Comparison of ENCODE assay signal across 9 mouse cellular contexts in genomic region chr14:55095671-55096070, GRCm38 (mm10). TPM values are rescaled to one million over a fixed set of nuclear protein-coding genes. Genes with fewer than 3 reads are reported as not detected.
DNase-seq lines count a peak whose midpoint lies in the region; ATAC-seq and TF ChIP-seq lines count a peak whose summit lies in the region.
"Had no signal": no experiment of that assay in that cellular context is flagged by ENCODE, and none has a peak within 500 bp of the region (broad histone marks: within the 10 kb centered on the region; RNA-seq: fewer than 3 reads in every experiment).

No protein-coding gene starts in this region.

- 59% methylated on average over 12 of the region's 12 CpGs for WGBS in liver, embryonic 11.5 days

- H3K9me3 ChIP-seq in liver, embryonic 11.5 days (ENCODE audit: control insufficient read depth, low read length): no peaks in the 10 kb centered on the region

- peak overlapping the region; percentile 95; the same call in 1 of the 2 replicates for H3K4me3 ChIP-seq in testis, adult 2 months (ENCODE audit: control insufficient read depth, low read depth, low read length)
- peak overlapping the region; percentile 71 for H3K4me3 ChIP-seq in liver, embryonic 11.5 days (ENCODE audit: low read depth, low read length)

- no peak overlapping the region for H3K27ac ChIP-seq in testis, adult 2 months (ENCODE audit: control insufficient read depth, insufficient read depth, low read depth, low read length)
- H3K27ac ChIP-seq in liver, embryonic 11.5 days (ENCODE audit: low read depth, low read length): peak overlapping the region; percentile 53

- H3K27me3 ChIP-seq in testis, adult 2 months (ENCODE audit: control insufficient read depth, insufficient read depth, low read length): no peaks in the 10 kb centered on the region
- H3K27me3 ChIP-seq in liver, embryonic 11.5 days (replicated peaks; ENCODE audit: control insufficient read depth, insufficient read depth, low read length): no peaks in the 10 kb centered on the region

- H3K4me1 ChIP-seq in testis, adult 2 months (ENCODE audit: control insufficient read depth, insufficient read depth, low read length): peaks cover 7% of the 10 kb centered on the region
- peaks cover 20% of the 10 kb centered on the region for H3K4me1 ChIP-seq in liver, embryonic 11.5 days (replicated peaks; ENCODE audit: control insufficient read depth, insufficient read depth, low read length)

- TF ChIP-seq POLR2A in testis, adult 2 months (IDR thresholded peaks at IDR 0.05; ENCODE audit: control insufficient read depth, low read depth, low read length): no peak

- H3K36me3 ChIP-seq in testis, adult 2 months (ENCODE audit: control insufficient read depth, insufficient read depth, low read length): no peaks in the 10 kb centered on the region
- peaks cover 7% of the 10 kb centered on the region for H3K36me3 ChIP-seq in liver, embryonic 11.5 days (ENCODE audit: control insufficient read depth, insufficient read depth, low read length)

- DNase-seq in cerebellum, adult 9-11 months: peak; percentile 45
- no peak for DNase-seq in cerebellum, adult 9-10 months
- DNase-seq in testis, postnatal 10 days (ENCODE audit: low spot score): no peak
- DNase-seq in liver, embryonic 11.5 days (ENCODE audit: low spot score): no peak
- DNase-seq in ovary, adult 18-20 months (ENCODE audit: low spot score): no peak
- no peak for DNase-seq in right cerebral cortex, postnatal 25 days

- H3K4me2 ChIP-seq in liver, embryonic 11.5 days: peak overlapping the region; percentile 85

- no peak for TF ChIP-seq CTCF in testis, adult 2 months (IDR thresholded peaks at IDR 0.05; ENCODE audit: control insufficient read depth, insufficient read depth, insufficient replicate concordance, low read depth, low read length)

- ATAC-seq in liver, embryonic 11.5 days (replicated peaks; ENCODE audit: low FRiP score): no peak
- ATAC-seq in megakaryocyte-erythroid progenitor cell, adult 5-6 weeks (replicated peaks; ENCODE audit: low FRiP score, low TSS enrichment, poor library complexity, severe bottlenecking): no peak

- H3K9ac ChIP-seq in liver, embryonic 11.5 days (ENCODE audit: low read depth, low read length): peak overlapping the region; percentile 81

RNA-seq across cellular contexts. Expression of gene Thtpa, which starts 1.1 kb away (rescaled TPM):
- polyA plus RNA-seq in testis, adult 2 months (2012; rRNA removed): 4.6 and 4.9 TPM in 2 replicates
- 10.5 and 12.6 TPM in 2 replicates for polyA plus RNA-seq in liver, embryonic 11.5 days (2014; fragmentation: Nextera tagmentation; extraction: Ambion mirVana)
- 9.2 and 10.4 TPM in 2 replicates for total RNA-seq in megakaryocyte-erythroid progenitor cell, adult 5-6 weeks (2014; fragmentation: Nextera tagmentation)
- 5.1 and 6.4 TPM in 2 replicates for total RNA-seq in megakaryocyte-erythroid progenitor cell, adult 5-6 weeks (2017)

RNA-seq across cellular contexts. Expression of gene Zfhx2, which starts 3.5 kb away (rescaled TPM):
- polyA plus RNA-seq in testis, adult 2 months (2012; rRNA removed): 3.8 and 4.4 TPM in 2 replicates
- 2.1 and 2.8 TPM in 2 replicates for polyA plus RNA-seq in liver, embryonic 11.5 days (2014; fragmentation: Nextera tagmentation; extraction: Ambion mirVana)
- total RNA-seq in megakaryocyte-erythroid progenitor cell, adult 5-6 weeks (2014; fragmentation: Nextera tagmentation): 5.6 and 7.8 TPM in 2 replicates
- 0.19 and 1.4 TPM in 2 replicates for total RNA-seq in megakaryocyte-erythroid progenitor cell, adult 5-6 weeks (2017)

RNA-seq across cellular contexts. Expression of gene Ap1g2, which starts 10.7 kb away (rescaled TPM):
- polyA plus RNA-seq in testis, adult 2 months (2012; rRNA removed): 3.0 and 4.0 TPM in 2 replicates
- 45.1 and 52.9 TPM in 2 replicates for polyA plus RNA-seq in liver, embryonic 11.5 days (2014; fragmentation: Nextera tagmentation; extraction: Ambion mirVana)
- 66.7 and 109 TPM in 2 replicates for total RNA-seq in megakaryocyte-erythroid progenitor cell, adult 5-6 weeks (2014; fragmentation: Nextera tagmentation)
- total RNA-seq in megakaryocyte-erythroid progenitor cell, adult 5-6 weeks (2017): 13.3 and 27.0 TPM in 2 replicates

RNA-seq across cellular contexts. Expression of gene Jph4, which starts 21.1 kb away (rescaled TPM):
- 6.6 and 7.4 TPM in 2 replicates for polyA plus RNA-seq in testis, adult 2 months (2012; rRNA removed)
- polyA plus RNA-seq in liver, embryonic 11.5 days (2014; fragmentation: Nextera tagmentation; extraction: Ambion mirVana): 0.44 and 0.60 TPM in 2 replicates
- not detected in 2 replicates for total RNA-seq in megakaryocyte-erythroid progenitor cell, adult 5-6 weeks (2014; fragmentation: Nextera tagmentation)
- 0.05 TPM in 1 of 2 replicates, not detected in the other for total RNA-seq in megakaryocyte-erythroid progenitor cell, adult 5-6 weeks (2017)
- total RNA-seq: common myeloid progenitor, adult 5-6 weeks had no signal
